Mouse (Mus musculus) stomach, postnatal 0 days (tissue): ENCODE data around the gene Ifit3.

Experiments
- CTCF ChIP-seq: IDR thresholded peaks from 2 replicates; pipeline ENCODE4 v1.5.1; 2016; ENCODE audit warnings: antibody characterized with exemption, low read depth, mild to moderate bottlenecking, moderate library complexity
- EP300 ChIP-seq: optimal IDR thresholded peaks from 2 replicates; pipeline ENCODE3; 2016; ENCODE audit warnings: antibody characterized with exemption

DNA sequence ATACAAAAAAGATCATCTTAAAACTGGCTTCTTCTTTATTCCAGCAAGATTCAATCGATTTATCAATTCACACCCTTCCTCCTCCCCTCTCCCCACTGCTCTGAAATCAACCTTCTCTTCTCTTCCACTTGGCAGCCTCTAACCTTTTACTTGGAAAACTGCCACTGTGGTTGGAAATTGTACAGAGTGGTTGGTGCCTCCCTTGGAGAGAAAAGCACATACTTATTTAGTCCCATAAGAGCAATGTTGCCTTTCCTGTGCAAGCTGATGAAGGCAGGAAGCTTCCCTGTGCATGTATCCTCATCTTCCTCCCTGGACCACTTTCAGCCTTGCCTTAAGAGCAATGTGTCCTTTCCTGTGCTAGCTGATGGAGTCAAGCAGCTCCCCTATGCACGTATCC lies 15.0 kb downstream of the Ifit3 start:
- no peak for TF ChIP-seq EP300
- no peak for TF ChIP-seq CTCF
